Mouse (Mus musculus) hindbrain, embryonic 12.5 days (tissue): ENCODE measurements around the gene Ggcx. TPM values are rescaled to one million over a fixed set of nuclear protein-coding genes. Genes with fewer than 3 reads are reported as not detected.

Experiments used
- ATAC-seq: fragments of 200-750 bp; cut with Nextera tagmentation; 2 replicates; pipeline ENCODE4 v1.8.0; 2017; ENCODE audit warnings: moderate TSS enrichment; ENCODE audit not compliant: low FRiP score
- H3K27ac ChIP-seq: fragments of 300-500 bp; sonication (generic); 2 replicates; pipeline ENCODE4 v1.5.1; 2016; ENCODE audit warnings: mild to moderate bottlenecking
- H3K27me3 ChIP-seq: fragments of 300-500 bp; sonication (generic); 2 replicates; pipeline ENCODE4 v1.6.1; 2016; ENCODE audit warnings: mild to moderate bottlenecking
- H3K36me3 ChIP-seq: fragments of 300-500 bp; sonication (generic); 2 replicates; pipeline ENCODE4 v1.6.1; 2016; ENCODE audit warnings: mild to moderate bottlenecking
- H3K4me1 ChIP-seq: fragments of 300-500 bp; sonication (generic); 2 replicates; pipeline ENCODE4 v1.6.1; 2016
- H3K4me2 ChIP-seq: fragments of 300-500 bp; sonication (generic); replicated peaks from 2 replicates; pipeline ENCODE4 v1.6.1; 2016; ENCODE audit warnings: mild to moderate bottlenecking
- H3K4me3 ChIP-seq: fragments of 300-500 bp; sonication (generic); 2 replicates; pipeline ENCODE4 v1.5.1; 2016; ENCODE audit warnings: mild to moderate bottlenecking
- H3K9ac ChIP-seq: fragments of 300-500 bp; sonication (generic); 2 replicates; pipeline ENCODE4 v1.6.1; 2016; ENCODE audit warnings: mild to moderate bottlenecking, moderate library complexity
- H3K9me3 ChIP-seq: fragments of 300-500 bp; sonication (generic); replicated peaks from 2 replicates; pipeline ENCODE4 v1.6.1; 2016; ENCODE audit warnings: mild to moderate bottlenecking
- WGBS: fragments of 180-500 bp; shearing (Covaris S2); methylation state at CpG from one replicate; pipeline ENCODE4 v1.1.7; 2016; 5-methylcytosine and 5-hydroxymethylcytosine counted together
- polyA plus RNA-seq: library from polyadenylated mRNA; unstranded; fragments of >200 nt; fragmentation: Nextera tagmentation; extraction: Ambion mirVana; gene quantifications from 2 replicates; pipeline ENCODE4 v1.2.1, GENCODE M21; 2016

Gene Ggcx
- polyA plus RNA-seq, 1 experiment from 2014 or later, result 24.9 TPM

- Histone ChIP-seq H3K36me3 (peaks cover 28% of the 10 kb centered on the region), H3K4me2 (peak overlapping the region; percentile 82), H3K4me1 (peaks cover 17% of the 10 kb centered on the region), H3K27ac (no peak overlapping the region), H3K9ac (peak overlapping the region; percentile 84; the same call in 1 of the 2 replicates), H3K27me3 (no peaks in the 10 kb centered on the region), H3K9me3 (no peaks in the 10 kb centered on the region), H3K4me3 (peak overlapping the region; percentile 78; the same call in 1 of the 2 replicates)
- WGBS, result 84% methylated on average over 5 of the region's 5 CpGs
- ATAC-seq, result no peak
Measured at GRCm38 (mm10) chr6:72415181-72415580, 1.1 kb downstream of the Ggcx start.

- Histone ChIP-seq H3K4me1 (peaks cover 17% of the 10 kb centered on the region), H3K9ac (no peak overlapping the region), H3K4me2 (no peak overlapping the region), H3K27ac (no peak overlapping the region), H3K27me3 (no peaks in the 10 kb centered on the region), H3K9me3 (no peaks in the 10 kb centered on the region), H3K4me3 (no peak overlapping the region), H3K36me3 (peaks cover 37% of the 10 kb centered on the region)
- ATAC-seq, result no peak
- WGBS, result 84% methylated on average over 7 of the region's 7 CpGs
Measured at GRCm38 (mm10) chr6:72415964-72416772, 2.1 kb downstream of the Ggcx start.

GRCm38 (mm10) chr6:72418279-72418678 lies 4.2 kb downstream of the Ggcx start:
- WGBS, result 95% methylated on average over 4 of the region's 4 CpGs
- H3K9me3 ChIP-seq, result no peaks in the 10 kb centered on the region
- H3K27ac ChIP-seq, result no peak overlapping the region
- H3K36me3 ChIP-seq, result peaks cover 56% of the 10 kb centered on the region
- H3K4me1 ChIP-seq, result peaks cover 17% of the 10 kb centered on the region
- no peaks in the 10 kb centered on the region for H3K27me3 ChIP-seq
- no peak overlapping the region for H3K4me2 ChIP-seq
- H3K9ac ChIP-seq, result no peak overlapping the region
- ATAC-seq, result no peak
- H3K4me3 ChIP-seq, result no peak overlapping the region

GRCm38 (mm10) chr6:72419806-72420205 lies 5.7 kb downstream of the Ggcx start:
- Histone ChIP-seq H3K27ac (no peak overlapping the region), H3K27me3 (no peaks in the 10 kb centered on the region), H3K9ac (no peak overlapping the region), H3K36me3 (peaks cover 71% of the 10 kb centered on the region), H3K4me3 (no peak overlapping the region), H3K4me1 (peaks cover 9% of the 10 kb centered on the region), H3K9me3 (no peaks in the 10 kb centered on the region), H3K4me2 (no peak overlapping the region)
- 84% methylated on average over 1 of the region's 1 CpGs for WGBS
- ATAC-seq, result no peak

GRCm38 (mm10) chr6:72420901-72421300 lies 6.8 kb downstream of the Ggcx start:
- Histone ChIP-seq H3K4me2 (no peak overlapping the region), H3K4me3 (no peak overlapping the region), H3K27me3 (no peaks in the 10 kb centered on the region), H3K36me3 (peaks cover 82% of the 10 kb centered on the region), H3K9ac (no peak overlapping the region), H3K27ac (no peak overlapping the region), H3K9me3 (no peaks in the 10 kb centered on the region), H3K4me1 (no peaks in the 10 kb centered on the region)
- WGBS, result 92% methylated on average over 10 of the region's 10 CpGs
- no peak for ATAC-seq

GRCm38 (mm10) chr6:72425646-72426045 lies 11.5 kb downstream of the Ggcx start:
- Histone ChIP-seq H3K4me3 (no peak overlapping the region), H3K4me1 (no peaks in the 10 kb centered on the region), H3K4me2 (no peak overlapping the region), H3K9me3 (no peaks in the 10 kb centered on the region), H3K9ac (no peak overlapping the region), H3K27me3 (no peaks in the 10 kb centered on the region), H3K36me3 (peaks cover 77% of the 10 kb centered on the region), H3K27ac (no peak overlapping the region)
- no peak for ATAC-seq
- WGBS, result 89% methylated on average over 11 of the region's 11 CpGs

- no peak overlapping the region for H3K4me3 ChIP-seq
- H3K36me3 ChIP-seq, result peaks cover 74% of the 10 kb centered on the region
- 42% methylated on average over 8 of the region's 8 CpGs for WGBS
- H3K9ac ChIP-seq, result no peak overlapping the region
- no peak overlapping the region for H3K27ac ChIP-seq
- H3K27me3 ChIP-seq, result no peaks in the 10 kb centered on the region
- H3K4me2 ChIP-seq, result no peak overlapping the region
- H3K4me1 ChIP-seq, result no peaks in the 10 kb centered on the region
- peak; percentile 82 for ATAC-seq
- H3K9me3 ChIP-seq, result no peaks in the 10 kb centered on the region
Measured at GRCm38 (mm10) chr6:72428036-72428435, 13.9 kb downstream of the Ggcx start.

GRCm38 (mm10) chr6:72429061-72429842 lies 15.1 kb downstream of the Ggcx start:
- Histone ChIP-seq H3K4me3 (no peak overlapping the region), H3K27me3 (no peaks in the 10 kb centered on the region), H3K4me2 (no peak overlapping the region), H3K9me3 (no peaks in the 10 kb centered on the region), H3K36me3 (peaks cover 72% of the 10 kb centered on the region), H3K27ac (no peak overlapping the region), H3K4me1 (no peaks in the 10 kb centered on the region), H3K9ac (no peak overlapping the region)
- ATAC-seq, result no peak
- WGBS, result 92% methylated on average over 21 of the region's 21 CpGs

GRCm38 (mm10) chr6:72430989-72431921 lies 17.1 kb downstream of the Ggcx start:
- peaks cover 71% of the 10 kb centered on the region for H3K36me3 ChIP-seq
- ATAC-seq, result peak; percentile 53
- no peaks in the 10 kb centered on the region for H3K9me3 ChIP-seq

GRCm38 (mm10) chr6:72432153-72432552 lies 18.0 kb downstream of the Ggcx start:
- H3K27me3 ChIP-seq, result no peaks in the 10 kb centered on the region
- no peak overlapping the region for H3K4me2 ChIP-seq
- peaks cover 71% of the 10 kb centered on the region for H3K36me3 ChIP-seq
- ATAC-seq, result no peak
- no peak overlapping the region for H3K27ac ChIP-seq
- peaks cover 15% of the 10 kb centered on the region for H3K4me1 ChIP-seq
- H3K9ac ChIP-seq, result no peak overlapping the region
- WGBS, result 87% methylated on average over 2 of the region's 2 CpGs
- H3K4me3 ChIP-seq, result no peak overlapping the region
- no peaks in the 10 kb centered on the region for H3K9me3 ChIP-seq

More at GRCm38 (mm10) chr6:72430989-72431921, 17.1 kb downstream of the Ggcx start:
- peaks cover 10% of the 10 kb centered on the region; the same call in 1 of the 2 replicates for H3K4me1 ChIP-seq
- H3K9ac ChIP-seq, result no peak overlapping the region
- no peak overlapping the region for H3K27ac ChIP-seq
- H3K4me3 ChIP-seq, result no peak overlapping the region
- no peaks in the 10 kb centered on the region for H3K27me3 ChIP-seq
- WGBS, result 37% methylated on average over 5 of the region's 5 CpGs
- H3K4me2 ChIP-seq, result no peak overlapping the region

- H3K4me3 ChIP-seq, result peak overlapping the region; percentile 78
- 3% methylated on average over 5 of the region's 5 CpGs for WGBS
- no peak for ATAC-seq
- H3K4me2 ChIP-seq, result peak overlapping the region; percentile 78
- H3K9ac ChIP-seq, result peak overlapping the region; percentile 97
- peaks cover 37% of the 10 kb centered on the region for H3K36me3 ChIP-seq
- H3K4me1 ChIP-seq, result peaks cover 38% of the 10 kb centered on the region
- no peaks in the 10 kb centered on the region for H3K9me3 ChIP-seq
- no peak overlapping the region for H3K27ac ChIP-seq
- no peaks in the 10 kb centered on the region for H3K27me3 ChIP-seq
Measured at GRCm38 (mm10) chr6:72438226-72438625, 24.1 kb downstream of the Ggcx start.
